Mouse (Mus musculus): ENCODE measurements at regions not wholly inside any gene's neighbourhood (a gene's known extent, or its start where the extent isn't known, plus 50 kb on each side); places are given as distances from the start of the nearest gene placed in this dataset.

DNA sequence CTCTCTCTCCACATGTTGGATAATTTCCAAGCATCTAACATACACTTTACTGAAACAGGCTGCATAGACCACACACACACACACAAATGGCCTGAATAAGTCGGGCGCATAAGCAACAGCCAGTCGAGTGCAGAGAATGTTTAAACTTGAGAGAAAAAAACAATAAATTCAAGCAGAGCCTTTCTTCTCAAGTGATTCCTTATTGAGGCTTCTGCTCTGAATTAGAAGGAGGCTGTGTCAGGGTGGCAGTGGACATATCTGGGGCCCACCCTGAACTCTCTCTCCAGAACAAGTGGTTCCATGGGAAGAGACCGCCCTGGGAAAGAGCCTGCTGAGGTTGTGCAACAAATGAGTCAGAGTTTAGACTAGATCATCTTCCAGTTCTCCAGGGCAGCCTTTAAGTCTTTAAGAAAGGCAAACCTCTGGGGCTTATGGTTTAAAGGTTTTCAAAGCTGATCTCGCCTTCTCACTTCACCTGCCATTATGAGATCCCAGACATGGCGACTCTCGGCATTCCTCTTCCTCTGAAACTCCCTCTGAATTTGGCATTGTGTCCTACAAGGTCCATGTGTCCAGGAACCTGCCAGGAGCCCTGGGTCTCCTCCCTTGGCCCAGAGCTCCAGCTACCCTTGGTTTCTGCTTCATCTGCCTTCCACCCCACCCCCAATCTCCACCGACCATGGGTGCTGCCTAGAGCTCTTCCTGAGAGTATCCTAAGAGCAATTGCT lies 445.3 kb downstream of the Wdr11 start:
- no peak for DNase-seq (ENCODE audit: low spot score)

DNA sequence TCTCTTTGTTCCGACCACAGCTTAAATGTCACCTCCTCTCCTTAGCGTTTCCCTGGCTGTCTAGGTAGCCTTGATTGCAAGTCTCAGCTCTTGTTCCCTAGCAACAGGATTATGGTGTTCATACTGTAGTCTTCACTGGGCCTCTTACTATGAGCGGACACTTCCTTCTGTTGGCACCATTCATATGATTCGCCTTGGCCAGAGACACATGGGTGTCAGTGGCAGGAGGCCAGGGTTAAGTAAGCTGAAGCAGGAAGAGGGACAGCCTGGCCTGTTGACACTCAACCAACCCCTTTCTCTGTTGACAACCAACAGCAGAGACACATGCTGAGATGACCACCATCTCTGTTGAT lies 445.9 kb downstream of the Wdr11 start:
- DNase-seq (ENCODE audit: low spot score) = no peak

DNA sequence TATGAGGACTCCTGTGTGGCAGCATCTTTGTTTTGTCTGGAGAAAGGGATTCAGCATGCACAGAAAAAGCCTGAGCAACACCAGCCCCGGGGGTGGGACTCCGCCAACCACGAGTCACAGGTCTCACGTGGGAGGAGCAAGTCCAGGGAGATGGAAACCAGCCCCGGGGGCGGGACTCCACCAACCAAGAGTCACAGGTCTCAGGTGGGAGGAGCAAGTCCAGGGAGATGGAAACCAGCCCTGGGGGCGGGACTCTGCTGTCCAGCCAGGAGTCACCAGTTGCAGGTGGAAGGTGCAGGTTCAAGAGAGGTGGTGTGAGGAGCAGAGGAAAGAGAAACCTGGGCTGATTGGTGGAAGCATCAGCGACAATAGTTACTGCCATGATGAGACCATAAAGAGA lies 448.9 kb downstream of the Wdr11 start:
- no peak for DNase-seq (ENCODE audit: low spot score)

DNA sequence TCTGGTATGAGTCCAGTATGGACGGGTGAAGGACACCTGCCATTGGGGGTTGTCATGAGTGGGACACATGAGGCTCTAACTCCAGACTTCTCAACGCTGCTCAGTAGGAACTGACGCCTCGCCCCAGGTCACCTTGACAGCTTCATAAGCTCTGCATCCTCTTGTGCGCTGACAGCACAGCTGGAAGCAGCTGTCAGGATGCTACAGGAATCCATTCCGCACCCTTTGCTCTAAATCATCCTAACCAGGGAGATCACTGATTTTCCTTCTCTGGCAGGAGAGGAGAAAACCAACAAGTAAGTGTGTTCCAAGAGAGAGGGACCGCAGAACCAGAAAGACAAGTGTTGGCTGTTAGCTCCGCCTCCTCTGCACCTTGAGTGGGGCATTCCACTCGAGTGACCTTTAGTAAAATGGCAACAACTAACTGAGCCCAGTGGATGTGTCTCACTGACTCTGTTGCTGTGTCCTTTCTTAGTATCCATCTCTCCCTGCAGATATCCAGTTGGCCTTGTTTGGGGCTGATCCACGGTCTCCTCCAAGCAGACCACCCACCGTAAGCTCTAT lies 449.8 kb downstream of the Wdr11 start:
- no peak for DNase-seq (ENCODE audit: low spot score)

DNA sequence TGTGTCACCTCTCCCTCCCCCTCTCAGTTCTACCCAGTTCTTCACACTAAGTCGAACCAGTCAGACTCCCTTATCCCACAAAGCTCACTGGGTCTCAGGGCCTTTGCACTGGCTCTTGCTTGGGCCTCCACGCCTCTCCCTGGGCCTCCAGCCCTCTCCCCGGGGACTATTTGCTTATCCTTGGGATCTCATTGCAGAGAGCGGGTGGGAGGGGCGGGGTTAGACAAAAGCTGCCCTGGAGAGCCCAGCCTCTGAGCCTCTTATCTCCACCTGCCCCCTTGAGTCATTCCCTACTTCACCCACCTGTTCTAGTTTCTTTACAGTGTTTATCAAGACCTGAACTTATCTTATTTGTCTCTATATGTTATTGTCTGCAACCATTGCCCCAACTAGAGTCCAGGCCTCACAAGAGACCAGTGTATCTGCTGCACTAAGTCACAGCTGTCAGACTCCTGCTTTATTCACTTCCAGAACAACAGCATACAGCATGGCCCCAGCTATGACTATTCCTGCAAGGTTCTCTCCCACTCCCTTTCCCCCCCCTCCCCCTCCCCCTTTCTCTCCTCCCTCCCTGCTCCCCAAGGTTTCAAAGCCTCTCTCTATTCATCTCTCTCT lies 450.7 kb downstream of the Wdr11 start:
- DNase-seq (ENCODE audit: low spot score) = no peak

DNA sequence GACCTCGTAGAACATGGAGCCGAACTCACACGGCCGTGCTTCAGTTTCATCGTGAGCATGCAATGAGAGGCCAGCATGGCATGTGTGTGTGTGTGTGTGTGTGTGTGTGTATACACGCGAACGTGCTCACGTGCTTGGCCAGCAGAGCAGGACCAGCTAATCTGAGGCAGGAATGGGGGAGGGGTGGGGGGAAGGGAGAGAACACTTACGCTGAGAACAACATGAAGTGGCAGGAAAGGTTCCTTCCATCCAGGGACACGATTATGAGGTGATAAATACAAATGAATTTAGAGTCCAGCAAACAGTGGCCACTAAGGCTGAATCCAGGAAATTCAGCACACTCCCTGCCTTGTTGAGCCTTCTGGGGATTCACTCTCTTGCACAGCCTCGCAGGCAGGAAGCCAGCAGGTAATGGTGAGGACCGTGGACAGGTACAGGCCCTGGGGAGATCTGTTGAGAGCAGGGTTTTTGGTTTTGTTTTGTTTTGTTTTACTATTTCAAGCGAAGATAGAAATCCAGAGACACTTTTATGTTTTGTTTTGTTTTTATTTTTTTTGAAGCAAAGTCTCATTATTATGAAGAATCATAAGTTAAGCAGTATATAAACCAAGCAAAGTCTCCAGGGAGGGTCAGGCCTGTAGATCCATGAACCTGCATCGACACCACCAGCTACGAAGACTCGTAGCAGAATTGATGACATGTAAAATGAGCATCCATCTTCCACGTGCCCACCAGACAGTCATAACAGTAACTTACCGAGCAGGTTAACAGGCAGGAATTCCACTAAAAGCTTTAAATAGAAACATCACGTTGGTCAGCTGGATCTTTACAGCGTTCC lies 452.0 kb downstream of the Wdr11 start:
- DNase-seq (ENCODE audit: low spot score) = no peak

DNA sequence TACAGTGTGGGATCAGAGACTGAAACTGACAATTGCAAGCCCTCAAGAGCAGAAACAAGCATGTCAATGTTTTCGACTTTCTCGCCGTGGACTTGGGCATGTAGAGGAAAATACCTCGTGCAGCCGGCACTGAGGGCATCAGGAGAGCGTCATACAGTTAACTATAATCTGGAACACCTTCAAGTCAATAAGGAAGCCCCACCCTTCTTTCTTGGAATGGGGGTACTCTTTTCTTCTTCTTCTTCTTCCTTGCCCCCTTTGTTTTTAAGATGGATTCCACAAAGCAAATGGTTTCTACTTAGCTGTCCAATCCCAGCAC lies 452.5 kb downstream of the Wdr11 start:
- DNase-seq (ENCODE audit: low spot score) = no peak

DNA sequence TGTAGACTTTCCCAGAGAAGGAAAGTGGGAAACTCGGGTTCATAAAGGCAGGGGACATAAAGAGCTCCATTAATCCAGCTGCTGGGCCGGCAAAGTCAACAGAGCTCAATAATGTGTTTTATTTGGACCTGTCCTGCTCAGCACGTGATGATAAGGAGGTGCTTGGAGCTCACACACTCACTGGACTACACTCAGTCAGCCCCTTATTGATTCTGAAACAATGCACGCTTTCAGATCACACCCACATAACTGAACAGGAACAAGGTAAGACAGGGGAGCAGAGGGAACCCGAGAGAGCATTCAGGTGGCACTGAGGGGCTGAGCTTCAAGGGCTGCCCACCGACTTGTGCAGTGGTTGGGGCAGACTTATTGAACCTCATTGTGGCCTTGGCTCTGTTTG lies 452.9 kb downstream of the Wdr11 start:
- no peak for DNase-seq (ENCODE audit: low spot score)

DNA sequence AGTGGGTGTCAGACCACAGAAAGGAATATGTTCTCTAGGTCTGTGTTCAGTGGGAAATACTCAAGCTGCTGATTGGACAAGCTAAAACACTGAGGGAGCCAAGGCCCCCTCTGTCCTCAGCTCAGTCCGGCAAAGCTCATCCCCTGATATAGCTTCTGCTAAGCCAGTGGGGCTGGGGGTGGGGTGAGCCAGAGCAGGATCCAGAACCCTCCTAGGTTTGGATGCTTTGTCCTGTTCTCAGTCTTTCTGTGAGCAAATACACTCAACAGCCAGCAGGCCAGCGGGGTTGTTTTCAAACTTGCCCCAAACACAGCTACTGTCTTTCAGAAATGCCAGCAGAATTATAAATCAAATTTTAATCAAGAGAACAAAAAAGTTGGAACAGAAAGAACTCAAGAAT lies 454.4 kb downstream of the Wdr11 start:
- no peak for DNase-seq (ENCODE audit: low spot score)

DNA sequence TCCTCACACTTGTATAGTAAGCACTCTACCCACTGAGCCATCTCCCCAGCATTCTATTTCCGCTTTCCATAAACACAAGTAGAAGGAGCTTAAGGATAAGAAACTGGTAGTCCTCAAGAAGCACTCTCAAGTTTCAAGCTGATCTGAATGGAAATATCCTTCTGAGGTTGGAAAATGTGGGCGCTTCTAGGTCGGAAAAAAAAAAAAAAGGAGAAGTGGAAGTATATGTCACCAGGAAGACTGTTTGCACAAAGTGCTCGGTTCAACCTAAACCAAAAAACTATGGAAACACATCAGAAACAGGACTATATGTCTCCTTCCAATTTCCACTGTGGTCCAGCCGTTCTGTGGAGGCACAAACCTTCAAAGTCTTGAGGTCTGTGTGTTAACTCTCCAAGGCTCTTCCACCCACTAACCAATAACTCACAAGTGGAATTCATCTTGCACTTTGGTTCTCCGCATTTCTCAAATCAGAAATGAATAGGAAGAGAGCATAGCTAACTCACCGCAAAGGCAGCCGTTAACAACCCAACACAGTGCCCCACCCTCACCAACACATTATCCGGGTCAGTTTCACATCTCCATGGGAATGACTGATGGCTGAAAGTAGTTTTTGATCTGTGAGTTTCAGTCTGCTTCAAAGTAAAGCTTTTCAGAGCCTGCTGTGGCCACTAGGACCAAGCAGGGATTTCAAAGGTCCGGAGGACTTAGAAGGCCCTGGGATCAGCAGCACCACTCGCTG lies 455.8 kb downstream of the Wdr11 start:
- no peak for DNase-seq (ENCODE audit: low spot score)

DNA sequence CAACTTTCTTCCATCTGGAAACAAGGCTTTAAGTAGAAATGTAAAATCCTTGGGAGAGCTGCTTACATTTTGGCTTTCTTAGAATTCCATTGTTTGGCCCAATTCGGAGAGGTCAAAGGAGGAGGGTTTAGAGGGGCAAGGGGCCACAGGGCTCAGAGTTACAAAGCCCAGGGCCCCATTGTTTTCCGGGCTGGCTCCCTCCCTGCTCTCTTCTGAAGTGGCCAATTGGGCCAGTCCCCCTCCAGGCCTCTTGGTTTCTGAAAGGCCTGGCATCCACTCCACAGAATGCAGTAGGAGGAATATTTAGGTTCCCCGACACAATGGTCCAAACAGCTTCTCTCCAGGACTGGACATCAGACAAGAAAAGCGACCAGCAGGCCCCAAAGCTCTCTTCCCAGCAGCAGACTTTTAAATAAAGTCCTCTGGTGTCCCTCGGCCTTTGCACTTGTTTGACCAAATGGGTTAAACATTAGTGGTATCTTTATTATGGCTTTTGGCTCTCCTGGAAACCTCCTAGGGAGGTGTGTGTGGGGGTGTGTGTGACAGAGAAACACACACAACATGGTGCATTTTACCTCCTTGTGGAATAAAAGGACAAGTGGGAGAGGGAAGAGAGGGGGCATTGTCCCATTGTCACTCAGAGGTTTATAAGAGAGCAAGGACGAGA lies 456.6 kb downstream of the Wdr11 start:
- no peak for DNase-seq (ENCODE audit: low spot score)

DNA sequence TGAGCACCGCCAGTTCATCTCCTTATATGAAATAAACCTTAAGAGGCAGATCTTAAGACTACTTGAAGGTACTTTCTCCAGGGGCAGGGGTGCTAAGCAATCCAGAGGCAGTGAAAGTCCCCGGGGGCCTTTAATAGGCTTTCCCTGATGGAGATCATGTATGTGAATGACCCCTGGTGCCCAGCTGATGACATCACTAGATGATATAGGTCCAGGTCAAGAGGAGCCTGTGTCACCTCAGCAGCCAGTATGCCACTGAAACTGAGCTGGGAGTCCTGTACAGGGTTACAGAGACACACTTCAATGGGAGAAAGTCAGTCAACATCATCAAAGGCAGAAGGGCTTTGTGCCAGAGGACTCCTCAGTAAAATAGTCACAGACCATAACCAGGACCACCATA lies 457.8 kb downstream of the Wdr11 start:
- DNase-seq (ENCODE audit: low spot score) = no peak

DNA sequence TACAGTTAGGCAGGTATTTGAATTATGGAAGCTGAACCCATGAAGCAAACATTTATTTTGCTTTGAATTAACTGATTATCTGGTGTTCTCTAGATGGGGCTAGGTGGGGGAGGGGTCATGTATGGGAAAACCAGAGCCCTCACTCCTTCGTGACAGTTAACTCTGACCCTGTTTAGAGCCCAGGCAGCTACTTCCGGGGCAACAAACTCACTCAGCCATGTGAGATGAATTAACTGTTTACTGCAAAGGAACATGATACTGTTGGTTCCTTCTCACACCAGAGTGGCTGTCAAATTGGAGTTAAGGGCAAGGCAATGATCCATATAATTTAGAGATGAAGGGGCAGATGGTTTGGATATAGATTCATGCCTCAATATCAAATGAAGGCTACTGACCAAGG lies 458.5 kb downstream of the Wdr11 start:
- no peak for DNase-seq (ENCODE audit: low spot score)

DNA sequence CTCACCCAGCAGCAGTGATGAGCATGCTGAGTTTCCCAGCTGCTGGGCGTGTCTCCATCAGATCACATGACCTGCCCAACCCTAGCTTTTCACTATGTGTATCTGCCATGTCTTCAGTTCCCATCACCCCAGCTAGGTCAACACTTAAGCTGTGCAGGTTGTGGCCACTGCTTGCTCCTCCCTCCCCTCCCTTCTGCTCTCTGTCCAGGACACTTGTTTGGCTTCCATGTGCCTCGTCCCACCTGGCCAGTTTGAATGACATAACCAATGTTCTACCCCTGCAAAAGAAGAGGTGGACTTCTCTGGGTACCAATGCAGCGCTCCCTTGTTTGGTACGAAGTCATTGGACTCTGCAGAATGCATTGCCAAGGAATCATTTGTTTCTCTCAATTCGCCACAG lies 460.7 kb downstream of the Wdr11 start:
- no peak for DNase-seq (ENCODE audit: low spot score)

DNA sequence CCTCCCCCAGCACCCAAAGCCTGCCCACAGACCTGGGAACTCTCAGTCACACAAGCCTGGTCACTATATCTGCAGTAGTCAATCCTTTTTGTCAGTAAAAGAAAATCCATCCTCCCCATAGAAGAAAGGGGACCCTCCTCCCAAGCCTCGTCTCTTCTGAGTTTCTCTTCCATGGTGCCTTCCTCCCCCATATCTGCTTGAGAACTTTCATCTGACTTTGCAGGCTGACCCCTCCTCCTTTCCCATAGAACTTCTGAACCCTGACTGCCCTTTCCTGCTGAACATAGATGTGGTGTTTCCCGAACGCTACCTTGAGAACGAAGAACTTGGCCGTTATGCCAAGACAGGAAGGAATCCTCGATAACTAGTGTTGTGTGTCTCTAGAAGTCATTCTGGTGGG lies 462.5 kb downstream of the Ate1 start:
- no peak for DNase-seq (ENCODE audit: low spot score)

DNA sequence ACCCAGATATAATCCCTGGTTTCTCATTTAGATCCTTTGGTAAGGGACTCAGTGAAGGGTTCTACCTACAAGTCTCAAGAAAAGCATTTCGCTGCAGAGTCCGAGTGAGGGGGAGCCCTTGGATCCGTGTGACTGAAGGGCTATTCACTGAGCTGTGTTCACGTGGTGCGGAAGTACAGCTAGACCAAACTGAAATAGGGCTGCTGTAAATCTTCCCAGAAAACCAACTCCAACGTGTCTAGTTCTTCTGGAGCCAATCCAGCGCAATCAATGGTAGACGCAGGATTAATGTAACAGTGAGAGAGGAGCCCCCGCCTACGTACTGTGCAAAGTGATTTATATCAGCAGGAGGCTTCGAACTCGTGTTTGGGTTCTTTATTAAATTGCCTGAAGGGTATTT lies 461.9 kb downstream of the Ate1 start:
- DNase-seq (ENCODE audit: low spot score) = no peak

DNA sequence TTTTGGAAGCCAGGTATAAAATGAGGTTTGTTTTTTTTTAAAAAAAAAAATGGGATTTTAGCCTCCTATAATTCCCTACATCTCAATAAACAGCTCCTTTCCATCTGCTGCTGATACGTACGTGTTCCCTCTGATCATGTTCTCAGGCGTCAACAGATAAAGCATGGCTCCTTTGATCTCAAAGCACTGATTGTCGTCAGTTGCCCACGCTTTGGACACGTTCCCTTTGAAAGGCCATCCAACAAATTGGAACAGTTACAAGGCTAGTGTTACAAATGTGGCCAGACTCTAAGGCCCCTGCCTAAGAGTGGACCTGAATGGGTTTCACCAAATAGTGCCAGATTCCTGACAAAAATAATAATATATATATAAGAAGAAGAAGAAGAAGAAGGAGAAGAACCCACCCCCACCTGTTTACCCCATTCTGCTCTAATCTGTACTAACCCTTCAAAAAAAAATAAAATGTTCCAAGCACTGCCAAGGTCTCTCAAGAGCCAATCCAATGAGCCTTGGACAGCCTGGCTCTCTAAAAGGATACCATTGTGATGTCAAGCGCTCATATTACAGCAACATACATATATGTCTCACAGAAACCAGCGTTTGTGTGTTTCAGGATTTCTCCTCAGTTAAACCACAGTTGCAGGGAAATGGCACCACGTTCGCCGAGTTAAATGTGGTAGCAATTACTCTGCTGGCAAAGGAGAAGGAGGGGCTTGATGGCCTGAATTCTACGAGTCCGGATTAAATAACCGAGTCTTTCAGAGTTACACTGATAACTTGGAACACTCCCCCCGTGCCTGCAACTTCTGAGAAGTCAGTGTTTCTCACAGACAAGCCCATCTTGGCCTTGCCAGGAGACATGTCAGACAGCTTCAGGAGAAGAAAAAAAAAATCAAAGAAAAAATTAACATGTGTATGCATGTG lies 460.2 kb downstream of the Ate1 start:
- no peak for DNase-seq (ENCODE audit: low spot score)

DNA sequence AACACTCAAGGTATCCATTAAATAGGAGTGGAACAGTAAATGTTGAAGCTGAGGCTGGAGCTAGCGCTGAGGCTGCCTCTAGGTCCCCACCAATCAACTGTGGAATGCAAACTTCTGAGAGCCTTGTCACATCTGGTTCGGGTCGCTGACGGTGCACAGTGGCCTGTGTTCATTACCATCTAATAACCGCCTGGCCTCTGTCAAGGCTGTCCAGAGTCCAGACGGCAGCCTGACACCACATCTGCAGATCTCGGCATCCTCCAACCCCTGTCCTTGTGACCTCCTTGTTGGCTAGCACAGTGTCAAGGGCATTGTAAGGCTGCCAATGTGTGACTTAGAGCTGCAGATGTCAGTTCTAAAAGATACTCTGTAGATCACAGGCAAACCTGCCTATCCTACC lies 455.7 kb downstream of the Ate1 start:
- DNase-seq (ENCODE audit: low spot score) = no peak

DNA sequence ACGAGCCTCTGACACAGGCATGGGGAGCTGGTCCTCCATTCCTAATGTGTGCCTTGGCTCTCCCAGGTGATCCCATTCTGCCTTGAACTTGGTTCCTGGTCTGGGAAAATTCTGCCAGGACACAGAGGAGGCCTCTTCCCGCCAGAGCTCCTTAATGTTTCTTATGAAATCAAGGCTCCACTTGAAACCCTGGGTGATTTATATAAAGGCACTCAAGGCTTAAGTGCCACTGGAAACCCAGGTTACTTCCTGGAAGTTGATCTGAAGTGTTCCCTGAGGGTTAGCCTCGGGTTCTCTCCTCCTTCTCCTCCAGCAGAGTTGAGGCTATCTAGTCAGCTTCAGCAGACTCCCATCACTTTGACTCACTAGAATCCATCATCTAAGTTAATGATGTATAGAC lies 451.9 kb downstream of the Ate1 start:
- no peak for DNase-seq (ENCODE audit: low spot score)

DNA sequence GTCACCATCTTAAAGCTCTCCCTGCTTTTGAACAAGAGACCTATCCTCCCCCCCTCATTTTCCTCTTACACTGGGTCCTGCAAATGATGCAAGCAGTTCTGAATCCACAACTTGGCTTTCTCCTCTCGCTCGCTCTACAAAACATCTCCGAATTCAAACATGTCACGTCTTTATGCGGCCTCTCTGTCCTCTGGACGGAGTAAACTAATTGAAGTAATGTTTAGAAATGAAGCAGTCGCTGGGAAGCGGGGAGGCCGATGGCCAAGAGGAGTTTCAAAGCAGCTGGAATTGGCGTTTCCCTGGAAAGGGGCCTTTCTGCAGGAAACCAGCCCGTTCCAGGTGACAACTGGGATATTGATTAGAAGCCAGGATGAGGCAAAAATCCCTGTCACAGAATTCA lies 446.8 kb downstream of the Ate1 start:
- no peak for DNase-seq (ENCODE audit: low spot score)
